Mouse (Mus musculus): ENCODE measurements around the gene Cib1. TPM values are rescaled to one million over a fixed set of nuclear protein-coding genes. Genes with fewer than 3 reads are reported as not detected.

The Cib1 gene
- polyA plus RNA-seq (2015; fragmentation: Nextera tagmentation; extraction: Ambion mirVana), result 186 and 189 TPM in 2 replicates

GRCm38 (mm10) chr7:80232489-80233029 is at the start of gene Cib1, which contains the start of gene Gdpgp1:
Gene Cib1 (minus strand): TSS chr7:80232813.
Gene Gdpgp1 (plus strand): TSS chr7:80232865.
- DNase-seq (ENCODE audit: low spot score), result peak; percentile 99

- DNase-seq (ENCODE audit: low spot score), result no peak
Observed at GRCm38 (mm10) chr7:80281646-80282045, 49.0 kb upstream of the Cib1 start.

GRCm38 (mm10) chr7:80280998-80281397 is 48.4 kb upstream of the Cib1 start:
- DNase-seq (ENCODE audit: low spot score), result no peak

GRCm38 (mm10) chr7:80280032-80280431 is 47.4 kb upstream of the Cib1 start:
- DNase-seq (ENCODE audit: low spot score), result no peak

GRCm38 (mm10) chr7:80276374-80276773 is 43.8 kb upstream of the Cib1 start:
- no peak for DNase-seq (ENCODE audit: low spot score)

GRCm38 (mm10) chr7:80273456-80273855 is 40.8 kb upstream of the Cib1 start:
- DNase-seq (ENCODE audit: low spot score), result no peak

GRCm38 (mm10) chr7:80269751-80270255 is 37.2 kb upstream of the Cib1 start:
- no peak for DNase-seq (ENCODE audit: low spot score)

- DNase-seq (ENCODE audit: low spot score), result peak; percentile 92
Observed at GRCm38 (mm10) chr7:80268897-80269750, 36.5 kb upstream of the Cib1 start, which contains the start of gene Vps33b. Gene Vps33b (plus strand): TSS chr7:80269649.

GRCm38 (mm10) chr7:80267764-80268163 is 35.2 kb upstream of the Cib1 start:
- no peak for DNase-seq (ENCODE audit: low spot score)

- DNase-seq (ENCODE audit: low spot score), result no peak
Observed at GRCm38 (mm10) chr7:80264606-80265005, 32.0 kb upstream of the Cib1 start.

GRCm38 (mm10) chr7:80261372-80261990 is 28.9 kb upstream of the Cib1 start:
- peak; percentile 28 for DNase-seq (ENCODE audit: low spot score)

GRCm38 (mm10) chr7:80260625-80261371 is 28.2 kb upstream of the Cib1 start, which contains the start of gene Ngrn:
Gene Ngrn (plus strand): TSS chr7:80261215.
- peak; percentile 90 for DNase-seq (ENCODE audit: low spot score)

- no peak for DNase-seq (ENCODE audit: low spot score)
Observed at GRCm38 (mm10) chr7:80257706-80258105, 25.1 kb upstream of the Cib1 start.

GRCm38 (mm10) chr7:80255981-80256380 is 23.4 kb upstream of the Cib1 start:
- peak; percentile 19 for DNase-seq (ENCODE audit: low spot score)

GRCm38 (mm10) chr7:80252886-80253285 is 20.3 kb upstream of the Cib1 start:
- DNase-seq (ENCODE audit: low spot score), result no peak

- no peak for DNase-seq (ENCODE audit: low spot score)
Observed at GRCm38 (mm10) chr7:80252437-80252836, 19.8 kb upstream of the Cib1 start.

- DNase-seq (ENCODE audit: low spot score), result peak; percentile 50
Observed at GRCm38 (mm10) chr7:80246859-80247258, 14.2 kb upstream of the Cib1 start.

- peak; percentile 97 for DNase-seq (ENCODE audit: low spot score)
Observed at GRCm38 (mm10) chr7:80246148-80246721, 13.6 kb upstream of the Cib1 start, which contains the start of gene Ttll13. Gene Ttll13 (plus strand): TSS chr7:80246376.

- no peak for DNase-seq (ENCODE audit: low spot score)
Observed at GRCm38 (mm10) chr7:80244851-80245250, 12.2 kb upstream of the Cib1 start.

GRCm38 (mm10) chr7:80241661-80242060 is 9.0 kb upstream of the Cib1 start:
- no peak for DNase-seq (ENCODE audit: low spot score)

GRCm38 (mm10) chr7:80238542-80238941 is 5.9 kb upstream of the Cib1 start:
- DNase-seq (ENCODE audit: low spot score), result no peak
